Mouse (Mus musculus) stomach, postnatal 0 days (tissue): ENCODE results near the gene Osbp2. TPM values are rescaled to one million over a fixed set of nuclear protein-coding genes. Genes with fewer than 3 reads are reported as not detected.

Experiments used
- ATAC-seq: fragments of 200-750 bp; cut with Nextera tagmentation; 2 replicates; pipeline ENCODE4 v1.8.0; 2017; ENCODE audit not compliant: low FRiP score, low TSS enrichment
- DNase-seq: peaks from one replicate; pipeline ENCODE4 v3.0.0-alpha.2; 2016; ENCODE audit warnings: low spot score
- H3K27ac ChIP-seq: fragments of 300-500 bp; sonication (generic); replicated peaks from 2 replicates; pipeline ENCODE4 v1.5.1; 2014; ENCODE audit warnings: mild to moderate bottlenecking, control low read depth
- H3K27me3 ChIP-seq: fragments of 300-500 bp; sonication (generic); 2 replicates; pipeline ENCODE4 v1.6.1; 2014; ENCODE audit warnings: low read length; ENCODE audit not compliant: control insufficient read depth, insufficient read depth
- H3K36me3 ChIP-seq: fragments of 300-500 bp; sonication (generic); 2 replicates; pipeline ENCODE4 v1.6.1; 2014; ENCODE audit warnings: low read length, mixed read lengths; ENCODE audit not compliant: control insufficient read depth, insufficient read depth
- H3K4me1 ChIP-seq: fragments of 300-500 bp; sonication (generic); replicated peaks from 2 replicates; pipeline ENCODE4 v1.6.1; 2014; ENCODE audit warnings: antibody characterized with exemption; ENCODE audit not compliant: control insufficient read depth, insufficient read depth
- H3K4me2 ChIP-seq: fragments of 300-500 bp; sonication (generic); replicated peaks from 2 replicates; pipeline ENCODE4 v1.6.1; 2014; ENCODE audit warnings: low read depth, mild to moderate bottlenecking, control low read depth, moderate library complexity
- H3K4me3 ChIP-seq: fragments of 300-500 bp; sonication (generic); 2 replicates; pipeline ENCODE4 v1.5.1; 2014; ENCODE audit warnings: low read depth, low read length, control low read depth
- H3K9ac ChIP-seq: fragments of 300-500 bp; sonication (generic); 2 replicates; pipeline ENCODE4 v1.6.1; 2014; ENCODE audit warnings: mild to moderate bottlenecking, low read length, control low read depth, mixed read lengths
- H3K9me3 ChIP-seq: fragments of 300-500 bp; sonication (generic); 2 replicates; pipeline ENCODE4 v1.6.1; 2016; ENCODE audit warnings: low read length; ENCODE audit not compliant: control insufficient read depth
- CTCF ChIP-seq: IDR thresholded peaks from 2 replicates; pipeline ENCODE4 v1.5.1; 2016; ENCODE audit warnings: antibody characterized with exemption, low read depth, mild to moderate bottlenecking, moderate library complexity
- EP300 ChIP-seq: optimal IDR thresholded peaks from 2 replicates; pipeline ENCODE3; 2016; ENCODE audit warnings: antibody characterized with exemption
- WGBS: fragments of 180-500 bp; shearing (Covaris S2); extraction: QIAGEN DNeasy Blood & Tissue Kit; methylation state at CpG from one replicate; pipeline ENCODE4 v1.1.7; 2014; 5-methylcytosine and 5-hydroxymethylcytosine counted together
- polyA plus RNA-seq: library from polyadenylated mRNA; unstranded; fragments of >200 nt; fragmentation: Nextera tagmentation; extraction: Ambion mirVana; gene quantifications from 2 replicates; pipeline ENCODE4 v1.2.1, GENCODE M21; 2015

Osbp2 gene
- polyA plus RNA-seq, 1 experiment from 2014 or later = 0.42 TPM

DNA sequence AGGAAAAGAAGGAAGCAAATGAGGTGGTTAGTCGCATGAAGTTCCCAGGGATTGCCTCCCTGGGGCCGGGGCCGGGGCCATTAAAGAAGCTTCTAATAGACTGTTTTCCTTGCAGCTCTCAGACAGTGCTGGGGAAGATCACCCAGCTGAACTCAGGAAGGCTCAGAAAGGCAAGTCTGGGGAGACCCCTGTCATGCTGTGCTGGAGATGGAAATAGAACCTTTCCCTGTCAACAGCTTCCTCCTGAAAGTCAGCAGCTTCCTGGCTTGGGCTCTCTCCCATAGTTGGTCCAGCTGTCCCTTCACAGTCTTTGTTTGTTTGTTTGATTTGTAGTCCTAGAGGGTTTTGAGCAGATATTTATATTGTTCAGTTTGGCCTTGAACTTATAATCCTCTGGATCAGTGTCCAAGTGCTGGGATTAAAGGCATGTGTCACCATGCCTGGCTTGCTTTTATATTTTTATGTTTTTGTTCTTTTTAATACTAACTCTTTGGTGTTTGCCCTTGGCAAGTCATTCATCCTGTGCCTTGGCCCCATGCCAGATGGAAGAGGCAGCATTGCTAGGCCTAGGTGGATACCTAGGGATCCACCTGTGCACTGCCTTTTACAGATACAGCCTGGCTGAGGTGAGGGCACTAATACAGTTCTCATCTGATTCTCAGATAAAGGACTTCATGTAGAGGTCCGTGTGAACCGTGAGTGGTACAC is 178.8 kb downstream of the Osbp2 start:
- DNase-seq (no peak), ATAC-seq (no peak)
- Histone ChIP-seq H3K27me3 (no peaks in the 10 kb centered on the region), H3K4me1 (no peaks in the 10 kb centered on the region), H3K9me3 (no peaks in the 10 kb centered on the region), H3K36me3 (peaks cover 45% of the 10 kb centered on the region), H3K4me3 (no peak overlapping the region), H3K4me2 (no peak overlapping the region), H3K9ac (no peak overlapping the region), H3K27ac (no peak overlapping the region)
- 82% methylated on average over 5 of the region's 5 CpGs for WGBS
- no peak for TF ChIP-seq CTCF
- no peak for TF ChIP-seq EP300

DNA sequence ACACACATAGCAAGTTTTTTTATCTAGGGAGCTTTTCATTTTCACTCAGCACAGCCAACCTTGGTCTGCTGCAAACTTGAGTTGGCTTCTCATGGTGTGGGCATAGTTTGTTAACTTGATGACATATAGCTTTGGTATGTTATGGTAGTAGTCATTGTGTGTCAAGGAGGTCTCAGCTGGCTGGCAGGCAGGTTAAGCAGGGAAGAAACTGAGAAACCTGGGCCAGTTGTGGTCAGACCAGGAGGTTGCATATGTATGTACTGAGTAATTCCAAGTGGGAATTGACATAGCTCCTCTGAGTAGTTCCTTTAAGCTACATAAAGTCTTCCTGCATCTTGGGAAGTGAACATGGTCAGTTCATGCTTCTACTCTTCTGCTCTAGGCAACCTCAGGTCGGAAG is 179.5 kb downstream of the Osbp2 start:
- ATAC-seq (no peak), DNase-seq (no peak)
- H3K36me3 ChIP-seq = peaks cover 43% of the 10 kb centered on the region
- no peak for TF ChIP-seq EP300
- no peak for TF ChIP-seq CTCF
- WGBS = 96% methylated on average over 1 of the region's 1 CpGs
- no peaks in the 10 kb centered on the region for H3K9me3 ChIP-seq
- H3K9ac ChIP-seq = no peak overlapping the region
- no peak overlapping the region for H3K27ac ChIP-seq
- no peak overlapping the region for H3K4me3 ChIP-seq
- H3K4me1 ChIP-seq = no peaks in the 10 kb centered on the region
- no peak overlapping the region for H3K4me2 ChIP-seq
- no peaks in the 10 kb centered on the region for H3K27me3 ChIP-seq

GRCm38 (mm10) chr11:3683696-3684095 is 180.0 kb downstream of the Osbp2 start:
- no peaks in the 10 kb centered on the region for H3K9me3 ChIP-seq
- no peak overlapping the region for H3K4me2 ChIP-seq
- ATAC-seq (no peak), DNase-seq (no peak)
- 95% methylated on average over 11 of the region's 11 CpGs for WGBS
- H3K4me1 ChIP-seq = no peaks in the 10 kb centered on the region
- H3K36me3 ChIP-seq = peaks cover 42% of the 10 kb centered on the region
- H3K27ac ChIP-seq = no peak overlapping the region
- no peaks in the 10 kb centered on the region for H3K27me3 ChIP-seq
- no peak overlapping the region for H3K9ac ChIP-seq
- no peak for TF ChIP-seq CTCF
- no peak for TF ChIP-seq EP300
- no peak overlapping the region for H3K4me3 ChIP-seq

GRCm38 (mm10) chr11:3679771-3680170 is 183.9 kb downstream of the Osbp2 start:
- Histone ChIP-seq H3K9me3 (no peaks in the 10 kb centered on the region), H3K36me3 (peaks cover 39% of the 10 kb centered on the region), H3K4me2 (no peak overlapping the region), H3K4me1 (no peaks in the 10 kb centered on the region), H3K27me3 (no peaks in the 10 kb centered on the region), H3K27ac (no peak overlapping the region), H3K4me3 (no peak overlapping the region), H3K9ac (no peak overlapping the region)
- 98% methylated on average over 3 of the region's 3 CpGs for WGBS
- TF ChIP-seq EP300 (no peak), CTCF (no peak)
- DNase-seq (no peak), ATAC-seq (no peak)

- H3K9ac ChIP-seq = no peak overlapping the region
- H3K9me3 ChIP-seq = no peaks in the 10 kb centered on the region
- H3K36me3 ChIP-seq = peaks cover 38% of the 10 kb centered on the region
- WGBS = 70% methylated on average over 6 of the region's 6 CpGs
- ATAC-seq (no peak), DNase-seq (no peak)
- no peak for TF ChIP-seq EP300
- H3K27me3 ChIP-seq = no peaks in the 10 kb centered on the region
- H3K4me2 ChIP-seq = no peak overlapping the region
- H3K27ac ChIP-seq = no peak overlapping the region
- no peak overlapping the region for H3K4me3 ChIP-seq
- no peaks in the 10 kb centered on the region for H3K4me1 ChIP-seq
Observed at GRCm38 (mm10) chr11:3677204-3677603, 186.5 kb downstream of the Osbp2 start.

GRCm38 (mm10) chr11:3676423-3676822 is 187.3 kb downstream of the Osbp2 start:
- H3K9ac ChIP-seq = no peak overlapping the region
- no peaks in the 10 kb centered on the region for H3K9me3 ChIP-seq
- TF ChIP-seq EP300 (no peak), CTCF (no peak)
- H3K27me3 ChIP-seq = no peaks in the 10 kb centered on the region
- no peak for ATAC-seq
- H3K27ac ChIP-seq = no peak overlapping the region
- no peak for DNase-seq
- no peak overlapping the region for H3K4me2 ChIP-seq
- 86% methylated on average over 5 of the region's 5 CpGs for WGBS
- H3K36me3 ChIP-seq = peaks cover 41% of the 10 kb centered on the region
- H3K4me3 ChIP-seq = no peak overlapping the region
- no peaks in the 10 kb centered on the region for H3K4me1 ChIP-seq
